Mouse (Mus musculus): ENCODE measurements around the gene Evl. TPM values are rescaled to one million over a fixed set of nuclear protein-coding genes. Genes with fewer than 3 reads are reported as not detected.

Evl gene
- polyA plus RNA-seq, 1 experiment from 2014 or later: 30.6 TPM

- no peak overlapping the region for H3K4me3 ChIP-seq
- H3K4me2 ChIP-seq: no peak overlapping the region
- H3K36me3 ChIP-seq: no peaks in the 10 kb centered on the region
- ATAC-seq (ENCODE audit: extremely low read depth, insufficient number of reproducible peaks, low FRiP score, low TSS enrichment): no peak
- 69% methylated on average over 3 of the region's 3 CpGs for WGBS
- H3K27me3 ChIP-seq (replicated peaks): no peaks in the 10 kb centered on the region
- no peaks in the 10 kb centered on the region for H3K9me3 ChIP-seq
- no peak overlapping the region for H3K27ac ChIP-seq (replicated peaks)
- H3K9ac ChIP-seq: no peak overlapping the region
- no peaks in the 10 kb centered on the region for H3K4me1 ChIP-seq
Measured at GRCm38 (mm10) chr12:108718485-108718884, 164.0 kb downstream of the Evl start.

GRCm38 (mm10) chr12:108722464-108722863, 167.9 kb downstream of the Evl start:
- H3K9ac ChIP-seq: no peak overlapping the region
- no peaks in the 10 kb centered on the region for H3K36me3 ChIP-seq
- no peaks in the 10 kb centered on the region for H3K9me3 ChIP-seq
- H3K27me3 ChIP-seq (replicated peaks): no peaks in the 10 kb centered on the region
- no peak overlapping the region for H3K27ac ChIP-seq (replicated peaks)
- H3K4me3 ChIP-seq: no peak overlapping the region
- ATAC-seq (ENCODE audit: extremely low read depth, insufficient number of reproducible peaks, low FRiP score, low TSS enrichment): no peak
- no peaks in the 10 kb centered on the region for H3K4me1 ChIP-seq
- 80% methylated on average over 4 of the region's 4 CpGs for WGBS
- no peak overlapping the region for H3K4me2 ChIP-seq

GRCm38 (mm10) chr12:108723841-108724240, 169.3 kb downstream of the Evl start:
- no peaks in the 10 kb centered on the region for H3K27me3 ChIP-seq (replicated peaks)
- H3K36me3 ChIP-seq: no peaks in the 10 kb centered on the region
- no peak overlapping the region for H3K9ac ChIP-seq
- H3K9me3 ChIP-seq: no peaks in the 10 kb centered on the region
- H3K27ac ChIP-seq (replicated peaks): no peak overlapping the region
- H3K4me1 ChIP-seq: no peaks in the 10 kb centered on the region
- 69% methylated on average over 3 of the region's 3 CpGs for WGBS
- H3K4me2 ChIP-seq: no peak overlapping the region
- no peak for ATAC-seq (ENCODE audit: extremely low read depth, insufficient number of reproducible peaks, low FRiP score, low TSS enrichment)
- H3K4me3 ChIP-seq: no peak overlapping the region

GRCm38 (mm10) chr12:108734386-108734785, 179.9 kb downstream of the Evl start:
- H3K9me3 ChIP-seq: no peaks in the 10 kb centered on the region
- ATAC-seq (ENCODE audit: extremely low read depth, insufficient number of reproducible peaks, low FRiP score, low TSS enrichment): no peak
- H3K27ac ChIP-seq (replicated peaks): no peak overlapping the region
- H3K27me3 ChIP-seq (replicated peaks): no peaks in the 10 kb centered on the region
- H3K4me3 ChIP-seq: no peak overlapping the region
- no peak overlapping the region for H3K4me2 ChIP-seq
- no peaks in the 10 kb centered on the region for H3K4me1 ChIP-seq
- no peaks in the 10 kb centered on the region for H3K36me3 ChIP-seq
- 78% methylated on average over 2 of the region's 2 CpGs for WGBS
- H3K9ac ChIP-seq: no peak overlapping the region

GRCm38 (mm10) chr12:108737838-108738237, 183.3 kb downstream of the Evl start:
- Histone ChIP-seq H3K9ac (no peak overlapping the region), H3K27me3 (replicated peaks) (no peaks in the 10 kb centered on the region), H3K4me1 (no peaks in the 10 kb centered on the region), H3K4me2 (no peak overlapping the region), H3K9me3 (no peaks in the 10 kb centered on the region), H3K36me3 (no peaks in the 10 kb centered on the region), H3K4me3 (no peak overlapping the region), H3K27ac (replicated peaks) (no peak overlapping the region)
- 83% methylated on average over 7 of the region's 7 CpGs for WGBS
- ATAC-seq (ENCODE audit: extremely low read depth, insufficient number of reproducible peaks, low FRiP score, low TSS enrichment): no peak

MicroRNAs within 50 kb of the gene (microRNA counts, 519-probe panel; counts per million panel counts)
- microRNA mmu-miR-342-3p (5,225 counts per million, percentile 87 among the panel's probes with 10 or more counts), microRNA mmu-miR-342-5p (209 counts per million, percentile 61 among the panel's probes with 10 or more counts)

Small RNA genes within 50 kb of the gene (microRNA-seq; reads per million reads assigned to microRNA genes)
- not detected for gene Gm23872
- 3,409 reads per million, percentile 90 among the genes with 10 or more reads in this experiment for gene Mir342

Other genes starting within 250 kb of the Evl start
- 0.71 and 1.1 TPM in 2 replicates for gene Hhipl1, start 248.4 kb upstream of the Evl start, polyA plus RNA-seq (2015; fragmentation: Nextera tagmentation; extraction: Ambion mirVana)
- 6.4 and 6.5 TPM in 2 replicates for gene Cyp46a1, start 220.3 kb upstream of the Evl start, polyA plus RNA-seq (2015; fragmentation: Nextera tagmentation; extraction: Ambion mirVana)
- 49.9 and 52.8 TPM in 2 replicates for gene Eml1, start 183.8 kb upstream of the Evl start, polyA plus RNA-seq (2015; fragmentation: Nextera tagmentation; extraction: Ambion mirVana)
- gene Degs2, start 147.6 kb downstream of the Evl start, polyA plus RNA-seq (2015; fragmentation: Nextera tagmentation; extraction: Ambion mirVana): 0.41 and 1.3 TPM in 2 replicates
- 9.8 and 11.7 TPM in 2 replicates for gene Yy1, start 238.3 kb downstream of the Evl start, polyA plus RNA-seq (2015; fragmentation: Nextera tagmentation; extraction: Ambion mirVana)